Mouse (Mus musculus): ENCODE results near the gene Zc3h10. TPM values are rescaled to one million over a fixed set of nuclear protein-coding genes. Genes with fewer than 3 reads are reported as not detected.
"Not testable (repeated sequence)": the region's sequence is repeated elsewhere in the genome, so short reads cannot be mapped to it uniquely, and the experiment has no call there.

The Zc3h10 gene
- polyA plus RNA-seq, 1 experiment from 2014 or later, result 15.4 TPM

DNA sequence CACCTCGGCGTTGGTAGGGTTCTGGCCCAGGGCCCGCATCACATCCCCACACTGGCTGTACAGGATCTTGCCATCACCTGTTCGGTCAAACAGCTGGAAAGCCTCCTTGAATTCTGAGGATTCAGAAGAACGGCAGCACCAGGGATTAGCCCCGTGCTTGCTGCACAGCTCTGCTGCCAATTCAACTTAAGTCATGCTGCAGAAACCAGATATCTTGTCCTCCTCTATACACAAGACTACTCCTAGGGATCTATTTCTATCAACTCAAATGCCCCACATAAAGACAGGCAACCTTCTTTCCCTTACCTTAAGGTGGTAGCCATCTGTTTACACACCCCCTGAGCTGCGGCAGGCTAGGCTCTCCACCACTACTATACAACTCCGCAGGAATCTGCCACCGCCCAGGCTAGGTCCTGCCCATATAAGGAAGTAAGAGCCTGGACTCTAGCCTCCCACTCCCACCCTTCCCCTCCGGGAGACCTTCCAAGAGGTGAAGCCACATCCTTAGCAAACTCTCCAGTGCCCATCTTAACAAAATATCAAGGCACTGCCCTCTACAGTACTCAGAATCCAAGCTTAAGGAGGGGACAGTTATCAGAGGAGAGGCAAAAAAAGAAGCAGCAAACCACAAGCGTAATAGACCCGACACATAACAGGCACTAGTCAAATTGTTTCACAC is 54.8 kb downstream of the Zc3h10 start:
- peaks cover 42% of the 10 kb centered on the region for H3K4me1 ChIP-seq
- peak; percentile 64; the same call in 1 of the 2 replicates for ATAC-seq (ENCODE audit: insufficient number of reproducible peaks, low FRiP score, low TSS enrichment, low read depth)
- 12% methylated on average over 12 of the region's 12 CpGs for WGBS

DNA sequence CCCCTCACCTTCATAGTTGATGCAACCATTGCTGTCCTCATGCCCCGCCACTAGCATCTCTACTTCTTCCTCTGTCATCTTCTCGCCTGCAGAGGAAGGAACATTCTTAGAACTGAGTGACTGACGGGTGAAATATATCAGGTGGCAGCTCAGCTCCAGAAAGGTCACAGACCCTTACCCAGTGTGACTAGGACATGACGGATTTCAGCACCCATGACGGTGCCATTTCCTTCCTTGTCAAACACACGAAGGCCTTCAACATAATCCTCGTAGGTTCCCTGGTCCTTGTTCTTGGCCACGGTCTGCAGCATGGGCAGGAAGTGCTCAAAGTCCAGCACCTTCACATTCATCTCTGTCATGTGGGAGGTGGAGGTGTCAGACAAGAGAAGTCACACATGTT is 55.5 kb downstream of the Zc3h10 start:
- peak overlapping the region; percentile 74 for H3K9ac ChIP-seq

More for the DNA sequence above, 54.8 kb downstream of the Zc3h10 start:
- Histone ChIP-seq H3K4me3 (peak overlapping the region; percentile 83), H3K27ac (peak overlapping the region; percentile 100), H3K36me3 (peaks cover 41% of the 10 kb centered on the region), H3K27me3 (no peaks in the 10 kb centered on the region), H3K9ac (peak overlapping the region; percentile 74), H3K4me2 (peak overlapping the region; percentile 72), H3K9me3 (no peaks in the 10 kb centered on the region)

More for the DNA sequence above, 55.5 kb downstream of the Zc3h10 start:
- Histone ChIP-seq H3K4me2 (peak overlapping the region; percentile 72), H3K36me3 (peaks cover 49% of the 10 kb centered on the region), H3K27ac (peak overlapping the region; percentile 100), H3K4me3 (peak overlapping the region; percentile 83), H3K4me1 (peaks cover 42% of the 10 kb centered on the region)
- WGBS, result 67% methylated on average over 8 of the region's 8 CpGs
- H3K9me3 ChIP-seq; ATAC-seq (ENCODE audit: insufficient number of reproducible peaks, low FRiP score, low TSS enrichment, low read depth); H3K27me3 ChIP-seq: not testable (repeated sequence)

Small RNA genes within 50 kb of the gene (microRNA-seq; reads per million reads assigned to microRNA genes)
- not detected for gene Gm47275
- gene Mir6916, result not detected
- gene Mir6917, result not detected

Other genes with a start within 250 kb of the Zc3h10 start
- 0.17 and 0.20 TPM in 2 replicates for gene Il23a, start 249.0 kb downstream of the Zc3h10 start, polyA plus RNA-seq (2015; fragmentation: Nextera tagmentation; extraction: Ambion mirVana)
- gene Pan2, start 244.4 kb downstream of the Zc3h10 start, polyA plus RNA-seq (2015; fragmentation: Nextera tagmentation; extraction: Ambion mirVana), result 25.1 and 25.2 TPM in 2 replicates
- 347 and 355 TPM in 2 replicates for gene Cnpy2, start 225.3 kb downstream of the Zc3h10 start, polyA plus RNA-seq (2015; fragmentation: Nextera tagmentation; extraction: Ambion mirVana)
- gene Cs, start 210.0 kb downstream of the Zc3h10 start, polyA plus RNA-seq (2015; fragmentation: Nextera tagmentation; extraction: Ambion mirVana), result 173 and 189 TPM in 2 replicates
- gene Coq10a, start 178.8 kb downstream of the Zc3h10 start, polyA plus RNA-seq (2015; fragmentation: Nextera tagmentation; extraction: Ambion mirVana), result 11.3 and 13.4 TPM in 2 replicates
- gene Ankrd52, start 170.7 kb downstream of the Zc3h10 start, polyA plus RNA-seq (2015; fragmentation: Nextera tagmentation; extraction: Ambion mirVana), result 11.0 and 11.3 TPM in 2 replicates
- 0.42 TPM in 1 of 2 replicates, not detected in the other for gene Slc39a5, start 146.5 kb downstream of the Zc3h10 start, polyA plus RNA-seq (2015; fragmentation: Nextera tagmentation; extraction: Ambion mirVana)
- 60.1 and 62.1 TPM in 2 replicates for gene Nabp2, start 136.3 kb downstream of the Zc3h10 start, polyA plus RNA-seq (2015; fragmentation: Nextera tagmentation; extraction: Ambion mirVana)
- 40.8 and 42.9 TPM in 2 replicates for gene Rnf41, start 136.1 kb downstream of the Zc3h10 start, polyA plus RNA-seq (2015; fragmentation: Nextera tagmentation; extraction: Ambion mirVana)
- gene Smarcc2, start 88.5 kb downstream of the Zc3h10 start, polyA plus RNA-seq (2015; fragmentation: Nextera tagmentation; extraction: Ambion mirVana), result 80.7 and 84.4 TPM in 2 replicates
- gene Myl6, start 53.6 kb downstream of the Zc3h10 start, polyA plus RNA-seq (2015; fragmentation: Nextera tagmentation; extraction: Ambion mirVana), result 1,269 and 1,341 TPM in 2 replicates
- 4.7 and 7.4 TPM in 2 replicates for gene Myl6b, start 49.1 kb downstream of the Zc3h10 start, polyA plus RNA-seq (2015; fragmentation: Nextera tagmentation; extraction: Ambion mirVana)
- 42.8 and 44.9 TPM in 2 replicates for gene Esyt1, start 21.9 kb downstream of the Zc3h10 start, polyA plus RNA-seq (2015; fragmentation: Nextera tagmentation; extraction: Ambion mirVana)
- gene Rpl41, start 1.5 kb upstream of the Zc3h10 start, polyA plus RNA-seq (2015; fragmentation: Nextera tagmentation; extraction: Ambion mirVana), result 3,349 and 4,229 TPM in 2 replicates
- gene Pa2g4, start 18.2 kb upstream of the Zc3h10 start, polyA plus RNA-seq (2015; fragmentation: Nextera tagmentation; extraction: Ambion mirVana), result 194 and 209 TPM in 2 replicates
- 20.4 and 20.8 TPM in 2 replicates for gene Erbb3, start 41.9 kb upstream of the Zc3h10 start, polyA plus RNA-seq (2015; fragmentation: Nextera tagmentation; extraction: Ambion mirVana)
- 584 and 840 TPM in 2 replicates for gene Rps26, start 79.0 kb upstream of the Zc3h10 start, polyA plus RNA-seq (2015; fragmentation: Nextera tagmentation; extraction: Ambion mirVana)
- 3.5 and 4.1 TPM in 2 replicates for gene Ikzf4, start 98.2 kb upstream of the Zc3h10 start, polyA plus RNA-seq (2015; fragmentation: Nextera tagmentation; extraction: Ambion mirVana)
- gene Suox, start 126.3 kb upstream of the Zc3h10 start, polyA plus RNA-seq (2015; fragmentation: Nextera tagmentation; extraction: Ambion mirVana), result 22.1 and 24.7 TPM in 2 replicates
- gene Rab5b, start 148.5 kb upstream of the Zc3h10 start, polyA plus RNA-seq (2015; fragmentation: Nextera tagmentation; extraction: Ambion mirVana), result 90.6 and 97.4 TPM in 2 replicates
- 6.5 and 9.5 TPM in 2 replicates for gene Pmel, start 156.4 kb upstream of the Zc3h10 start, polyA plus RNA-seq (2015; fragmentation: Nextera tagmentation; extraction: Ambion mirVana)
- 108 and 110 TPM in 2 replicates for gene Cdk2, start 157.3 kb upstream of the Zc3h10 start, polyA plus RNA-seq (2015; fragmentation: Nextera tagmentation; extraction: Ambion mirVana)
- 26.0 and 26.4 TPM in 2 replicates for gene Dgka, start 197.1 kb upstream of the Zc3h10 start, polyA plus RNA-seq (2015; fragmentation: Nextera tagmentation; extraction: Ambion mirVana)
- 33.7 and 34.4 TPM in 2 replicates for gene Pym1, start 200.1 kb upstream of the Zc3h10 start, polyA plus RNA-seq (2015; fragmentation: Nextera tagmentation; extraction: Ambion mirVana)
- gene Mmp19, start 243.1 kb upstream of the Zc3h10 start, polyA plus RNA-seq (2015; fragmentation: Nextera tagmentation; extraction: Ambion mirVana), result 1.7 and 2.5 TPM in 2 replicates